Mouse (Mus musculus) gastrocnemius, postnatal 36 days (tissue): ENCODE results near the gene Clic3. TPM values are rescaled to one million over a fixed set of nuclear protein-coding genes. Genes with fewer than 3 reads are reported as not detected.

Experiments used
- DNase-seq, 2 experiments: peaks; one replicate each; pipeline ENCODE4 v3.0.0; 2022
- intact Hi-C: fragments of 180-260 bp; cut with DNase I; formaldehyde crosslinking; loops from one replicate; pipeline ENCODE4 v1.15.1; 2025
- total RNA-seq, 2 experiments: library from RNA; stranded (reverse); gene quantifications; 2 replicates each; pipeline ENCODE4 v1.2.3; 2021

Clic3 gene
- total RNA-seq, 2 experiments from 2014 or later, result 0.35 to 0.46 TPM

GRCm38 (mm10) chr2:25436286-25436820, 20.3 kb upstream of the Clic3 start:
- DNase-seq, result no peak
- intact Hi-C loops, result no loop called here

- intact Hi-C loops, result no loop called here
- DNase-seq, result no peak
These were observed 15.6 kb upstream of the Clic3 start for GRCm38 (mm10) chr2:25441067-25441466.

GRCm38 (mm10) chr2:25442682-25443081, 14.0 kb upstream of the Clic3 start:
- intact Hi-C loops, result no loop called here
- no peak for DNase-seq

GRCm38 (mm10) chr2:25450853-25451647, 5.6 kb upstream of the Clic3 start:
- no peak for DNase-seq
- intact Hi-C loops, result no loop called here

- no peak for DNase-seq
- intact Hi-C loops, result no loop called here
These were observed 3.7 kb upstream of the Clic3 start for GRCm38 (mm10) chr2:25452951-25453350.

- DNase-seq, result no peak
- intact Hi-C loops, result no loop called here
These were observed 621 bp downstream of the Clic3 start for GRCm38 (mm10) chr2:25457022-25457896.

GRCm38 (mm10) chr2:25458911-25459310, 2.3 kb downstream of the Clic3 start:
- peak; percentile 44 to 61 for DNase-seq

GRCm38 (mm10) chr2:25460135-25460534, 3.5 kb downstream of the Clic3 start:
- intact Hi-C loops, result no loop called here
- no peak for DNase-seq

More at GRCm38 (mm10) chr2:25458911-25459310, 2.3 kb downstream of the Clic3 start:
- intact Hi-C loops, result no loop called here

- peak; percentile 86 to 88 for DNase-seq
- intact Hi-C loops, result no loop called here
These were observed 4.1 kb downstream of the Clic3 start, which contains the start of gene Paxx for GRCm38 (mm10) chr2:25460551-25461309. Gene Paxx, minus strand, starts transcription at chr2:25461094.

- DNase-seq, result no peak
- intact Hi-C loops, result no loop called here
These were observed 4.8 kb downstream of the Clic3 start for GRCm38 (mm10) chr2:25461407-25461806.

GRCm38 (mm10) chr2:25463630-25464029, 7.0 kb downstream of the Clic3 start:
- intact Hi-C loops, result no loop called here
- no peak for DNase-seq

GRCm38 (mm10) chr2:25465256-25465655, 8.6 kb downstream of the Clic3 start:
- intact Hi-C loops, result no loop called here

GRCm38 (mm10) chr2:25465816-25466635, 9.4 kb downstream of the Clic3 start:
- intact Hi-C loops, result no loop called here
- DNase-seq, result no peak

More at GRCm38 (mm10) chr2:25465256-25465655, 8.6 kb downstream of the Clic3 start:
- no peak for DNase-seq

GRCm38 (mm10) chr2:25467606-25468303, 11.1 kb downstream of the Clic3 start:
- DNase-seq, result no peak
- intact Hi-C loops, result no loop called here

GRCm38 (mm10) chr2:25468962-25469915, 12.6 kb downstream of the Clic3 start:
- intact Hi-C loops, result no loop called here
- no peak for DNase-seq

GRCm38 (mm10) chr2:25469969-25470368, 13.3 kb downstream of the Clic3 start, which contains the start of gene Ptgds:
Gene Ptgds, minus strand, starts transcription at chr2:25470046.
- intact Hi-C loops, result no loop called here
- DNase-seq, result no peak

- intact Hi-C loops, result no loop called here
- no peak for DNase-seq
These were observed 15.9 kb downstream of the Clic3 start for GRCm38 (mm10) chr2:25472550-25472949.

GRCm38 (mm10) chr2:25477541-25477940, 20.9 kb downstream of the Clic3 start:
- intact Hi-C loops, result no loop called here

More at GRCm38 (mm10) chr2:25477541-25477940, 20.9 kb downstream of the Clic3 start:
- DNase-seq, result no peak
